Mouse (Mus musculus) embryonic facial prominence, embryonic 14.5 days (tissue): ENCODE results near the gene Rchy1. TPM values are rescaled to one million over a fixed set of nuclear protein-coding genes. Genes with fewer than 3 reads are reported as not detected.

Experiments
- ATAC-seq: fragments of 200-750 bp; cut with Nextera tagmentation; 2 replicates; pipeline ENCODE4 v1.8.0; 2017; ENCODE audit warnings: low read depth, moderate number of reproducible peaks, moderate TSS enrichment
- DNase-seq: peaks from one replicate; pipeline ENCODE4 v3.0.0-alpha.2; 2015; ENCODE audit warnings: low spot score
- H3K27ac ChIP-seq: fragments of 300-500 bp; sonication (generic); replicated peaks from 2 replicates; pipeline ENCODE4 v1.5.1; 2014; ENCODE audit warnings: low read depth, mild to moderate bottlenecking, low read length, moderate library complexity
- H3K27me3 ChIP-seq: fragments of 300-500 bp; sonication (generic); replicated peaks from 2 replicates; pipeline ENCODE4 v1.6.1; 2014; ENCODE audit warnings: low read length; ENCODE audit not compliant: control insufficient read depth, insufficient read depth
- H3K36me3 ChIP-seq: fragments of 300-500 bp; sonication (generic); 2 replicates; pipeline ENCODE4 v1.6.1; 2014; ENCODE audit warnings: low read length, mixed read lengths; ENCODE audit not compliant: control insufficient read depth, insufficient read depth
- H3K4me1 ChIP-seq: fragments of 300-500 bp; sonication (generic); 2 replicates; pipeline ENCODE4 v1.6.1; 2014; ENCODE audit warnings: antibody characterized with exemption, low read length; ENCODE audit not compliant: control insufficient read depth, insufficient read depth
- H3K4me2 ChIP-seq: fragments of 300-500 bp; sonication (generic); 2 replicates; pipeline ENCODE4 v1.6.1; 2014; ENCODE audit warnings: low read depth, mild to moderate bottlenecking, low read length, moderate library complexity, mixed read lengths
- H3K4me3 ChIP-seq: fragments of 300-500 bp; sonication (generic); 2 replicates; pipeline ENCODE4 v1.5.1; 2014; ENCODE audit warnings: low read depth, mild to moderate bottlenecking, low read length
- H3K9ac ChIP-seq: fragments of 300-500 bp; sonication (generic); 2 replicates; pipeline ENCODE4 v1.6.1; 2014; ENCODE audit warnings: low read depth, mild to moderate bottlenecking, low read length, moderate library complexity, mixed read lengths
- H3K9me3 ChIP-seq: fragments of 300-500 bp; sonication (generic); 2 replicates; pipeline ENCODE4 v1.6.1; 2016; ENCODE audit warnings: low read length; ENCODE audit not compliant: control insufficient read depth
- WGBS: fragments of 180-500 bp; shearing (Covaris S2); extraction: QIAGEN DNeasy Blood & Tissue Kit; methylation state at CpG from one replicate; pipeline ENCODE4 v1.1.7; 2014; 5-methylcytosine and 5-hydroxymethylcytosine counted together
- polyA plus RNA-seq: library from polyadenylated mRNA; unstranded; fragments of >200 nt; fragmentation: Nextera tagmentation; extraction: Ambion mirVana; gene quantifications from 2 replicates; pipeline ENCODE4 v1.2.1, GENCODE M21; 2014

Gene Rchy1
- polyA plus RNA-seq, 1 experiment from 2014 or later: 40.4 TPM

- no peak overlapping the region for H3K27ac ChIP-seq
- no peak for DNase-seq
- 76% methylated on average over 9 of the region's 9 CpGs for WGBS
These were observed 26.4 kb upstream of the Rchy1 start for GRCm38 (mm10) chr5:91989261-91989660.

GRCm38 (mm10) chr5:91987799-91988198, 24.9 kb upstream of the Rchy1 start:
- no peaks in the 10 kb centered on the region for H3K4me1 ChIP-seq
- H3K9me3 ChIP-seq: no peaks in the 10 kb centered on the region
- DNase-seq: no peak
- H3K4me2 ChIP-seq: no peak overlapping the region
- H3K9ac ChIP-seq: no peak overlapping the region
- H3K27ac ChIP-seq: no peak overlapping the region
- no peaks in the 10 kb centered on the region for H3K27me3 ChIP-seq
- H3K36me3 ChIP-seq: no peaks in the 10 kb centered on the region
- 86% methylated on average over 2 of the region's 2 CpGs for WGBS
- H3K4me3 ChIP-seq: no peak overlapping the region
- no peak for ATAC-seq

More at GRCm38 (mm10) chr5:91989261-91989660, 26.4 kb upstream of the Rchy1 start:
- Histone ChIP-seq H3K36me3 (no peaks in the 10 kb centered on the region), H3K4me3 (no peak overlapping the region), H3K9ac (no peak overlapping the region), H3K4me1 (no peaks in the 10 kb centered on the region), H3K9me3 (no peaks in the 10 kb centered on the region), H3K27me3 (no peaks in the 10 kb centered on the region), H3K4me2 (no peak overlapping the region)
- no peak for ATAC-seq

GRCm38 (mm10) chr5:91987236-91987635, 24.4 kb upstream of the Rchy1 start, which contains the start of gene Odaph:
Gene Odaph, plus strand, starts transcription at chr5:91987475.
- Histone ChIP-seq H3K9me3 (no peaks in the 10 kb centered on the region), H3K36me3 (no peaks in the 10 kb centered on the region), H3K4me1 (no peaks in the 10 kb centered on the region), H3K4me3 (no peak within 1 kb of the TSS), H3K27me3 (no peaks in the 10 kb centered on the region), H3K9ac (no peak within 1 kb of the TSS), H3K27ac (no peak within 1 kb of the TSS), H3K4me2 (no peak within 1 kb of the TSS)
- ATAC-seq (no peak), DNase-seq (no peak)
- 68% methylated on average over 4 of the region's 4 CpGs for WGBS

DNA sequence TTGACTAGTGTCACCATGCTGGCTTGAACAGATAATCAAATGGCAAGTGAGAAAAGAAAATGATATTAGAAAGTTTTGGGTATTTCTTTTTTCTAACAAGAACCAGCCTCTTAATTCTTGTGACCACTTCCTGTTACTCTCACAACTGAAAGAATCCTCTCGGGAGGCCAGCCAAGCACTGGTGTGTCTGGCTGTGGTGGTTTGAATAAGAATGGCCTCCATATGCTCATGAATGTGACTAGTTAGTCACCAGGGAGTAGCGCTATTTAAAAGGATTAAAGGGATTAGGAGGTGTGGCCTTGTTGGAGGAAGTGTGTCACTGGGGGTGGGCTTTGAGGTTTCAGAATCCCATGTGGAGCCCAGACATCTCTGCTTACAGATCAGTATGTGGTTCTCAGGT, 22.9 kb upstream of the Rchy1 start:
- no peak for DNase-seq
- no peak overlapping the region for H3K9ac ChIP-seq
- H3K4me1 ChIP-seq: no peaks in the 10 kb centered on the region
- no peak overlapping the region for H3K27ac ChIP-seq
- H3K27me3 ChIP-seq: no peaks in the 10 kb centered on the region
- no peaks in the 10 kb centered on the region for H3K9me3 ChIP-seq
- WGBS: 53% methylated on average over 2 of the region's 2 CpGs
- ATAC-seq: no peak
- H3K36me3 ChIP-seq: no peaks in the 10 kb centered on the region
- no peak overlapping the region for H3K4me2 ChIP-seq
- no peak overlapping the region for H3K4me3 ChIP-seq

DNA sequence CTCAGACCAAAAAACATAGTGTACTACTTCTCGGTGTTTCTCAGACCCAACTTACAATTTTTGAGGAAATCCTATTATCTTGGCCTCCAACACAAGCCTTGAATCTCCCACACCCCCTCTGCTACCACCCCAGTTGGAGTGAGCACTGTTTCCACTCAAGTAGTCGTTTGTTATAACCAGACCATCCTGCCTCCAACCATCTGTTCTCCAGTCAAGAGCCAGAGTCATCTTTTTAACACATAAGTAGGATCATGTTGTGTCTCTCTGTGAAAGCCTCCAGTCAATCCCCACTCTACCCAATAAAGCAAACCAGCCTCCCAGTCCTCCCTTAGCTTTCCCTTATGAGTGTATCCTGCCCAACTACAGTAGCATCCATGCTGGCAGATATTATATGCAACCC, 20.6 kb upstream of the Rchy1 start:
- no peak overlapping the region for H3K27ac ChIP-seq
- H3K4me3 ChIP-seq: no peak overlapping the region
- no peak overlapping the region for H3K9ac ChIP-seq
- no peaks in the 10 kb centered on the region for H3K4me1 ChIP-seq
- ATAC-seq (no peak), DNase-seq (no peak)
- no peaks in the 10 kb centered on the region for H3K36me3 ChIP-seq
- H3K9me3 ChIP-seq: no peaks in the 10 kb centered on the region
- WGBS: 62% methylated on average over 2 of the region's 2 CpGs
- H3K27me3 ChIP-seq: no peaks in the 10 kb centered on the region
- H3K4me2 ChIP-seq: no peak overlapping the region

GRCm38 (mm10) chr5:91981176-91981840, 18.4 kb upstream of the Rchy1 start:
- Histone ChIP-seq H3K36me3 (no peaks in the 10 kb centered on the region), H3K4me2 (no peak overlapping the region), H3K27me3 (no peaks in the 10 kb centered on the region), H3K4me3 (no peak overlapping the region), H3K9me3 (no peaks in the 10 kb centered on the region), H3K27ac (no peak overlapping the region), H3K9ac (no peak overlapping the region), H3K4me1 (no peaks in the 10 kb centered on the region)
- no peak for ATAC-seq
- no peak for DNase-seq
- 89% methylated on average over 11 of the region's 11 CpGs for WGBS

DNA sequence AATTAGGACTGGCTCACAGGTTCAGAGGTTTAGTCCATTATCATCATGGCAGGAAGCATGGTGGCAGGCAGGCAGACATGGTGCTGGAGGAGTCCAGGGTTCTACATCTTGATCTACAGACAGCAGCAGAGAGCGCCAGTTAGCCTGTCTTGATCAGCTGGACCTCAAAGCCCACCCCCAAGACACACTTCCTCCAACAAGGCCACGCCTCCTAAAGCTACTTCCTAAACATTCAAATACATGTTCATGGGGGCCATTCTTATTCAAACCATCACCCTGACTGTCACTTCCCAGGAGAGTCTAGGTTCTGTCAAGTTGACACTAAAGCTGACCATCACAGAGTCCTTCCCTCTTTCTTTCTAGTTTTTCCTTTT, 14.5 kb upstream of the Rchy1 start:
- Histone ChIP-seq H3K27ac (no peak overlapping the region), H3K27me3 (no peaks in the 10 kb centered on the region), H3K4me3 (no peak overlapping the region), H3K4me2 (no peak overlapping the region), H3K4me1 (no peaks in the 10 kb centered on the region), H3K36me3 (no peaks in the 10 kb centered on the region), H3K9ac (no peak overlapping the region), H3K9me3 (no peaks in the 10 kb centered on the region)
- ATAC-seq (no peak), DNase-seq (no peak)
- WGBS: 86% methylated on average over 2 of the region's 2 CpGs

- Histone ChIP-seq H3K4me2 (no peak overlapping the region), H3K4me1 (no peaks in the 10 kb centered on the region), H3K36me3 (no peaks in the 10 kb centered on the region), H3K27me3 (no peaks in the 10 kb centered on the region), H3K27ac (no peak overlapping the region), H3K9ac (no peak overlapping the region), H3K9me3 (no peaks in the 10 kb centered on the region), H3K4me3 (no peak overlapping the region)
- no peak for DNase-seq
- no peak for ATAC-seq
- 67% methylated on average over 10 of the region's 10 CpGs for WGBS
These were observed 13.9 kb upstream of the Rchy1 start for GRCm38 (mm10) chr5:91976566-91977396.

DNA sequence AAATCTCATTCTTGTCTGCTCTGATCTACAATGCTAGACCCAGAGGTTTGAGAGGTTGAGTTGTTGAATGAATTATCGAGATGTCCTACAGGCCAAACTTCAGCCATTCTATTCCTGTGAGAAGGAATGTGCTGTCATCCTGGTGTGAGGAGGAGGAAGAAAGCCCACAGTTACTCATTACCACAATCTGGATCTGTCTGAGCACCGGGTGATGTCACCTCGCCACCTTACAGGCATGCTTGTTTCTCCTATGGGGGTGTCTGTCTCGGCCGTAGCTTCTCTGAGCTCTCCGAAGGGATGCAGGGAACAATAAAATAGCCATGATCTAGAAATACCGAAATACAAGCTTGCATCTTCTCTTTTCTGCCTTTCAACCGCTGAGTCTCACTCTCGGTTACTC, 12.9 kb upstream of the Rchy1 start:
- ATAC-seq (no peak), DNase-seq (no peak)
- Histone ChIP-seq H3K36me3 (no peaks in the 10 kb centered on the region), H3K4me1 (no peaks in the 10 kb centered on the region), H3K9ac (no peak overlapping the region), H3K4me2 (no peak overlapping the region), H3K27me3 (no peaks in the 10 kb centered on the region), H3K9me3 (no peaks in the 10 kb centered on the region), H3K4me3 (no peak overlapping the region), H3K27ac (no peak overlapping the region)
- 92% methylated on average over 9 of the region's 9 CpGs for WGBS
